Mouse (Mus musculus): ENCODE data around the gene Btn1a1. TPM values are rescaled to one million over a fixed set of nuclear protein-coding genes. Genes with fewer than 3 reads are reported as not detected.
A peak's percentile ranks its signal among the peaks of the same experiment; 100 is the strongest.

Btn1a1 gene
- polyA plus RNA-seq, 1 experiment = 0.56 TPM

- H3K4me1 ChIP-seq (ENCODE audit: control insufficient read depth, insufficient read depth, insufficient read length) = no peaks in the 10 kb centered on the region
- WGBS = 56% methylated on average over 14 of the region's 14 CpGs
- TF ChIP-seq CTCF (IDR thresholded peaks at IDR 0.05; ENCODE audit: extremely low read depth, insufficient read depth, insufficient read length, insufficient replicate concordance) (no peak), POLR2A (IDR thresholded peaks at IDR 0.05; ENCODE audit: low read depth, low read length) (no peak)
These were observed 40.1 kb upstream of the Btn1a1 start for GRCm38 (mm10) chr13:23505662-23506345.

GRCm38 (mm10) chr13:23503797-23504196 lies 38.1 kb upstream of the Btn1a1 start:
- no peak overlapping the region for H3K4me3 ChIP-seq (ENCODE audit: extremely low read depth, insufficient read depth, insufficient read length)

More at GRCm38 (mm10) chr13:23505662-23506345, 40.1 kb upstream of the Btn1a1 start:
- H3K27ac ChIP-seq (ENCODE audit: insufficient read depth, low read length) = no peak overlapping the region
- DNase-seq (ENCODE audit: low read depth in 1 of 2, low spot score in 2 of 2) = no peak
- H3K36me3 ChIP-seq (ENCODE audit: control insufficient read depth, insufficient read depth, low read length) = no peaks in the 10 kb centered on the region
- no peaks in the 10 kb centered on the region for H3K27me3 ChIP-seq (ENCODE audit: control insufficient read depth, insufficient read depth, low read length)
- peak overlapping the region; percentile 10; the same call in 1 of the 2 replicates for H3K4me3 ChIP-seq (ENCODE audit: extremely low read depth, insufficient read depth, insufficient read length)

GRCm38 (mm10) chr13:23502916-23503315 lies 37.2 kb upstream of the Btn1a1 start:
- H3K4me1 ChIP-seq (ENCODE audit: control insufficient read depth, insufficient read depth, insufficient read length) = no peaks in the 10 kb centered on the region
- H3K27me3 ChIP-seq (ENCODE audit: control insufficient read depth, insufficient read depth, low read length) = no peaks in the 10 kb centered on the region
- TF ChIP-seq POLR2A (IDR thresholded peaks at IDR 0.05; ENCODE audit: low read depth, low read length) (no peak), CTCF (IDR thresholded peaks at IDR 0.05; ENCODE audit: extremely low read depth, insufficient read depth, insufficient read length, insufficient replicate concordance) (no peak)
- 91% methylated on average over 4 of the region's 4 CpGs for WGBS
- no peak overlapping the region for H3K27ac ChIP-seq (ENCODE audit: insufficient read depth, low read length)
- no peak overlapping the region for H3K4me3 ChIP-seq (ENCODE audit: extremely low read depth, insufficient read depth, insufficient read length)
- no peaks in the 10 kb centered on the region for H3K36me3 ChIP-seq (ENCODE audit: control insufficient read depth, insufficient read depth, low read length)
- no peak for DNase-seq (ENCODE audit: low read depth in 1 of 2, low spot score in 2 of 2)

More at GRCm38 (mm10) chr13:23503797-23504196, 38.1 kb upstream of the Btn1a1 start:
- DNase-seq (ENCODE audit: low read depth in 1 of 2, low spot score in 2 of 2) = peak in 1 of 2 experiments; percentile 16
- Histone ChIP-seq H3K36me3 (ENCODE audit: control insufficient read depth, insufficient read depth, low read length) (no peaks in the 10 kb centered on the region), H3K27ac (ENCODE audit: insufficient read depth, low read length) (no peak overlapping the region), H3K27me3 (ENCODE audit: control insufficient read depth, insufficient read depth, low read length) (no peaks in the 10 kb centered on the region), H3K4me1 (ENCODE audit: control insufficient read depth, insufficient read depth, insufficient read length) (no peaks in the 10 kb centered on the region)
- 14% methylated on average over 9 of the region's 9 CpGs for WGBS
- TF ChIP-seq CTCF (IDR thresholded peaks at IDR 0.05; ENCODE audit: extremely low read depth, insufficient read depth, insufficient read length, insufficient replicate concordance) (no peak), POLR2A (IDR thresholded peaks at IDR 0.05; ENCODE audit: low read depth, low read length) (no peak)

- TF ChIP-seq CTCF (IDR thresholded peaks at IDR 0.05; ENCODE audit: extremely low read depth, insufficient read depth, insufficient read length, insufficient replicate concordance) = no peak
- TF ChIP-seq POLR2A (IDR thresholded peaks at IDR 0.05; ENCODE audit: low read depth, low read length) = no peak
- Histone ChIP-seq H3K4me1 (ENCODE audit: control insufficient read depth, insufficient read depth, insufficient read length) (no peaks in the 10 kb centered on the region), H3K4me3 (ENCODE audit: extremely low read depth, insufficient read depth, insufficient read length) (no peak overlapping the region), H3K27me3 (ENCODE audit: control insufficient read depth, insufficient read depth, low read length) (no peaks in the 10 kb centered on the region), H3K27ac (ENCODE audit: insufficient read depth, low read length) (no peak overlapping the region), H3K36me3 (ENCODE audit: control insufficient read depth, insufficient read depth, low read length) (no peaks in the 10 kb centered on the region)
- 80% methylated on average over 9 of the region's 9 CpGs for WGBS
- DNase-seq (ENCODE audit: low read depth in 1 of 2, low spot score in 2 of 2) = no peak
These were observed 36.4 kb upstream of the Btn1a1 start for GRCm38 (mm10) chr13:23502031-23502567.

- DNase-seq (ENCODE audit: low read depth in 1 of 2, low spot score in 2 of 2) = no peak
- no peak for TF ChIP-seq CTCF (IDR thresholded peaks at IDR 0.05; ENCODE audit: extremely low read depth, insufficient read depth, insufficient read length, insufficient replicate concordance)
- TF ChIP-seq POLR2A (IDR thresholded peaks at IDR 0.05; ENCODE audit: low read depth, low read length) = no peak
- 73% methylated on average over 5 of the region's 5 CpGs for WGBS
- H3K27ac ChIP-seq (ENCODE audit: insufficient read depth, low read length) = no peak overlapping the region
- H3K4me1 ChIP-seq (ENCODE audit: control insufficient read depth, insufficient read depth, insufficient read length) = no peaks in the 10 kb centered on the region
- no peaks in the 10 kb centered on the region for H3K36me3 ChIP-seq (ENCODE audit: control insufficient read depth, insufficient read depth, low read length)
- no peak overlapping the region for H3K4me3 ChIP-seq (ENCODE audit: extremely low read depth, insufficient read depth, insufficient read length)
- H3K27me3 ChIP-seq (ENCODE audit: control insufficient read depth, insufficient read depth, low read length) = no peaks in the 10 kb centered on the region
These were observed 35.8 kb upstream of the Btn1a1 start for GRCm38 (mm10) chr13:23501511-23501910.

GRCm38 (mm10) chr13:23500424-23501200 lies 34.9 kb upstream of the Btn1a1 start:
- peak in 1 of 2 experiments; percentile 40 for DNase-seq (ENCODE audit: low read depth in 1 of 2, low spot score in 2 of 2)
- no peak overlapping the region for H3K27ac ChIP-seq (ENCODE audit: insufficient read depth, low read length)
- H3K36me3 ChIP-seq (ENCODE audit: control insufficient read depth, insufficient read depth, low read length) = no peaks in the 10 kb centered on the region
- TF ChIP-seq CTCF (IDR thresholded peaks at IDR 0.05; ENCODE audit: extremely low read depth, insufficient read depth, insufficient read length, insufficient replicate concordance) (no peak), POLR2A (IDR thresholded peaks at IDR 0.05; ENCODE audit: low read depth, low read length) (no peak)
- no peak overlapping the region for H3K4me3 ChIP-seq (ENCODE audit: extremely low read depth, insufficient read depth, insufficient read length)
- H3K27me3 ChIP-seq (ENCODE audit: control insufficient read depth, insufficient read depth, low read length) = no peaks in the 10 kb centered on the region
- H3K4me1 ChIP-seq (ENCODE audit: control insufficient read depth, insufficient read depth, insufficient read length) = no peaks in the 10 kb centered on the region
- WGBS = 15% methylated on average over 17 of the region's 17 CpGs
